Mouse (Mus musculus): ENCODE data around the gene Clca1. TPM values are rescaled to one million over a fixed set of nuclear protein-coding genes. Genes with fewer than 3 reads are reported as not detected.

Gene Clca1
- polyA plus RNA-seq, 1 experiment from 2014 or later: 0.32 TPM

GRCm38 (mm10) chr3:145026750-145027149, 5.8 kb downstream of the Clca1 start:
- no peaks in the 10 kb centered on the region for H3K9me3 ChIP-seq (ENCODE audit: control insufficient read depth, low read depth, low read length)
- 29% methylated on average over 3 of the region's 3 CpGs for WGBS
- ATAC-seq (ENCODE audit: insufficient number of reproducible peaks, insufficient read depth, low FRiP score, low read depth): no peak
- no peaks in the 10 kb centered on the region for H3K4me1 ChIP-seq (ENCODE audit: control insufficient read depth, insufficient read depth, low read length)
- H3K27me3 ChIP-seq (ENCODE audit: control insufficient read depth, insufficient read depth, low read length): no peaks in the 10 kb centered on the region
- no peak overlapping the region for H3K9ac ChIP-seq (replicated peaks; ENCODE audit: low read depth, low read length)
- H3K36me3 ChIP-seq (ENCODE audit: control insufficient read depth, insufficient read depth, low read length): no peaks in the 10 kb centered on the region
- no peak overlapping the region for H3K4me2 ChIP-seq (replicated peaks; ENCODE audit: low read depth, low read length)
- H3K27ac ChIP-seq (ENCODE audit: low read length): no peak overlapping the region
- no peak overlapping the region for H3K4me3 ChIP-seq (ENCODE audit: low read depth, low read length)

GRCm38 (mm10) chr3:145017807-145018206, 14.8 kb downstream of the Clca1 start:
- WGBS: 77% methylated on average over 3 of the region's 3 CpGs
- H3K27me3 ChIP-seq (ENCODE audit: control insufficient read depth, insufficient read depth, low read length): no peaks in the 10 kb centered on the region
- H3K4me3 ChIP-seq (ENCODE audit: low read depth, low read length): no peak overlapping the region
- ATAC-seq (ENCODE audit: insufficient number of reproducible peaks, insufficient read depth, low FRiP score, low read depth): no peak
- no peaks in the 10 kb centered on the region for H3K9me3 ChIP-seq (ENCODE audit: control insufficient read depth, low read depth, low read length)
- no peak overlapping the region for H3K27ac ChIP-seq (ENCODE audit: low read length)
- no peaks in the 10 kb centered on the region for H3K36me3 ChIP-seq (ENCODE audit: control insufficient read depth, insufficient read depth, low read length)
- H3K4me1 ChIP-seq (ENCODE audit: control insufficient read depth, insufficient read depth, low read length): no peaks in the 10 kb centered on the region
- no peak overlapping the region for H3K4me2 ChIP-seq (replicated peaks; ENCODE audit: low read depth, low read length)
- no peak overlapping the region for H3K9ac ChIP-seq (replicated peaks; ENCODE audit: low read depth, low read length)

GRCm38 (mm10) chr3:145004422-145004821, 28.2 kb downstream of the Clca1 start:
- Histone ChIP-seq H3K27ac (ENCODE audit: low read length) (no peak overlapping the region), H3K27me3 (ENCODE audit: control insufficient read depth, insufficient read depth, low read length) (no peaks in the 10 kb centered on the region), H3K9me3 (ENCODE audit: control insufficient read depth, low read depth, low read length) (no peaks in the 10 kb centered on the region), H3K4me3 (ENCODE audit: low read depth, low read length) (no peak overlapping the region), H3K9ac (replicated peaks; ENCODE audit: low read depth, low read length) (no peak overlapping the region), H3K4me1 (ENCODE audit: control insufficient read depth, insufficient read depth, low read length) (no peaks in the 10 kb centered on the region), H3K4me2 (replicated peaks; ENCODE audit: low read depth, low read length) (no peak overlapping the region), H3K36me3 (ENCODE audit: control insufficient read depth, insufficient read depth, low read length) (no peaks in the 10 kb centered on the region)
- 41% methylated on average over 5 of the region's 5 CpGs for WGBS
- no peak for ATAC-seq (ENCODE audit: insufficient number of reproducible peaks, insufficient read depth, low FRiP score, low read depth)

- H3K9ac ChIP-seq (replicated peaks; ENCODE audit: low read depth, low read length): no peak overlapping the region
- no peaks in the 10 kb centered on the region for H3K9me3 ChIP-seq (ENCODE audit: control insufficient read depth, low read depth, low read length)
- 51% methylated on average over 1 of the region's 1 CpGs for WGBS
- no peaks in the 10 kb centered on the region for H3K4me1 ChIP-seq (ENCODE audit: control insufficient read depth, insufficient read depth, low read length)
- no peak overlapping the region for H3K4me2 ChIP-seq (replicated peaks; ENCODE audit: low read depth, low read length)
- H3K27ac ChIP-seq (ENCODE audit: low read length): no peak overlapping the region
- no peaks in the 10 kb centered on the region for H3K36me3 ChIP-seq (ENCODE audit: control insufficient read depth, insufficient read depth, low read length)
- no peaks in the 10 kb centered on the region for H3K27me3 ChIP-seq (ENCODE audit: control insufficient read depth, insufficient read depth, low read length)
- ATAC-seq (ENCODE audit: insufficient number of reproducible peaks, insufficient read depth, low FRiP score, low read depth): no peak
- no peak overlapping the region for H3K4me3 ChIP-seq (ENCODE audit: low read depth, low read length)
Observed at GRCm38 (mm10) chr3:145000912-145001311, 31.7 kb downstream of the Clca1 start.

GRCm38 (mm10) chr3:144993055-144993454, 39.5 kb downstream of the Clca1 start:
- H3K4me3 ChIP-seq (ENCODE audit: low read depth, low read length): no peak overlapping the region
- H3K9me3 ChIP-seq (ENCODE audit: control insufficient read depth, low read depth, low read length): no peaks in the 10 kb centered on the region
- no peak for ATAC-seq (ENCODE audit: insufficient number of reproducible peaks, insufficient read depth, low FRiP score, low read depth)
- H3K27ac ChIP-seq (ENCODE audit: low read length): no peak overlapping the region
- 88% methylated on average over 5 of the region's 5 CpGs for WGBS
- no peaks in the 10 kb centered on the region for H3K4me1 ChIP-seq (ENCODE audit: control insufficient read depth, insufficient read depth, low read length)
- no peaks in the 10 kb centered on the region for H3K36me3 ChIP-seq (ENCODE audit: control insufficient read depth, insufficient read depth, low read length)
- H3K4me2 ChIP-seq (replicated peaks; ENCODE audit: low read depth, low read length): no peak overlapping the region
- H3K9ac ChIP-seq (replicated peaks; ENCODE audit: low read depth, low read length): no peak overlapping the region
- H3K27me3 ChIP-seq (ENCODE audit: control insufficient read depth, insufficient read depth, low read length): no peaks in the 10 kb centered on the region

- Histone ChIP-seq H3K4me2 (replicated peaks; ENCODE audit: low read depth, low read length) (no peak overlapping the region), H3K9me3 (ENCODE audit: control insufficient read depth, low read depth, low read length) (no peaks in the 10 kb centered on the region), H3K27ac (ENCODE audit: low read length) (no peak overlapping the region), H3K36me3 (ENCODE audit: control insufficient read depth, insufficient read depth, low read length) (no peaks in the 10 kb centered on the region), H3K4me1 (ENCODE audit: control insufficient read depth, insufficient read depth, low read length) (no peaks in the 10 kb centered on the region), H3K27me3 (ENCODE audit: control insufficient read depth, insufficient read depth, low read length) (no peaks in the 10 kb centered on the region), H3K4me3 (ENCODE audit: low read depth, low read length) (no peak overlapping the region), H3K9ac (replicated peaks; ENCODE audit: low read depth, low read length) (no peak overlapping the region)
- ATAC-seq (ENCODE audit: insufficient number of reproducible peaks, insufficient read depth, low FRiP score, low read depth): no peak
Observed at GRCm38 (mm10) chr3:144992618-144993017, 40.0 kb downstream of the Clca1 start.

GRCm38 (mm10) chr3:144985890-144986289, 46.7 kb downstream of the Clca1 start:
- no peak overlapping the region for H3K4me3 ChIP-seq (ENCODE audit: low read depth, low read length)
- H3K27me3 ChIP-seq (ENCODE audit: control insufficient read depth, insufficient read depth, low read length): no peaks in the 10 kb centered on the region
- H3K4me2 ChIP-seq (replicated peaks; ENCODE audit: low read depth, low read length): no peak overlapping the region
- no peak overlapping the region for H3K27ac ChIP-seq (ENCODE audit: low read length)
- H3K9ac ChIP-seq (replicated peaks; ENCODE audit: low read depth, low read length): no peak overlapping the region
- no peaks in the 10 kb centered on the region for H3K9me3 ChIP-seq (ENCODE audit: control insufficient read depth, low read depth, low read length)
- H3K36me3 ChIP-seq (ENCODE audit: control insufficient read depth, insufficient read depth, low read length): no peaks in the 10 kb centered on the region
- no peaks in the 10 kb centered on the region for H3K4me1 ChIP-seq (ENCODE audit: control insufficient read depth, insufficient read depth, low read length)
- no peak for ATAC-seq (ENCODE audit: insufficient number of reproducible peaks, insufficient read depth, low FRiP score, low read depth)
- whole genome bisulfite sequencing: 57% methylated on average over 5 of the region's 5 CpGs

- H3K4me2 ChIP-seq (replicated peaks; ENCODE audit: low read depth, low read length): no peak overlapping the region
- no peaks in the 10 kb centered on the region for H3K36me3 ChIP-seq (ENCODE audit: control insufficient read depth, insufficient read depth, low read length)
- no peak for ATAC-seq (ENCODE audit: insufficient number of reproducible peaks, insufficient read depth, low FRiP score, low read depth)
- H3K9me3 ChIP-seq (ENCODE audit: control insufficient read depth, low read depth, low read length): no peaks in the 10 kb centered on the region
- no peaks in the 10 kb centered on the region for H3K27me3 ChIP-seq (ENCODE audit: control insufficient read depth, insufficient read depth, low read length)
- no peak overlapping the region for H3K9ac ChIP-seq (replicated peaks; ENCODE audit: low read depth, low read length)
- 89% methylated on average over 6 of the region's 6 CpGs for WGBS
- H3K4me1 ChIP-seq (ENCODE audit: control insufficient read depth, insufficient read depth, low read length): no peaks in the 10 kb centered on the region
- no peak overlapping the region for H3K4me3 ChIP-seq (ENCODE audit: low read depth, low read length)
- H3K27ac ChIP-seq (ENCODE audit: low read length): no peak overlapping the region
Observed at GRCm38 (mm10) chr3:144980551-144980950, 52.0 kb downstream of the Clca1 start.

- Histone ChIP-seq H3K4me2 (replicated peaks; ENCODE audit: low read depth, low read length) (no peak overlapping the region), H3K27ac (ENCODE audit: low read length) (no peak overlapping the region), H3K9me3 (ENCODE audit: control insufficient read depth, low read depth, low read length) (no peaks in the 10 kb centered on the region), H3K4me3 (ENCODE audit: low read depth, low read length) (no peak overlapping the region), H3K9ac (replicated peaks; ENCODE audit: low read depth, low read length) (no peak overlapping the region), H3K36me3 (ENCODE audit: control insufficient read depth, insufficient read depth, low read length) (no peaks in the 10 kb centered on the region), H3K27me3 (ENCODE audit: control insufficient read depth, insufficient read depth, low read length) (no peaks in the 10 kb centered on the region), H3K4me1 (ENCODE audit: control insufficient read depth, insufficient read depth, low read length) (no peaks in the 10 kb centered on the region)
- ATAC-seq (ENCODE audit: insufficient number of reproducible peaks, insufficient read depth, low FRiP score, low read depth): no peak
- 46% methylated on average over 4 of the region's 4 CpGs for WGBS
Observed at GRCm38 (mm10) chr3:144977631-144978030, 54.9 kb downstream of the Clca1 start.

All from stomach, embryonic 14.5 days (tissue).